Mouse (Mus musculus): Measurements from ENCODE around the gene Stam. TPM values are rescaled to one million over a fixed set of nuclear protein-coding genes. Genes with fewer than 3 reads are reported as not detected.
A peak's percentile ranks its signal among the peaks of the same experiment; 100 is the strongest.
"Not testable (repeated sequence)": the region's sequence is repeated elsewhere in the genome, so short reads cannot be mapped to it uniquely, and the experiment has no call there.

Gene Stam
- polyA plus RNA-seq, 1 experiment from 2014 or later = 74.1 TPM

GRCm38 (mm10) chr2:14165618-14166344 lies 91.9 kb downstream of the Stam start:
- peak; percentile 85 for ATAC-seq (ENCODE audit: low read depth)
- H3K4me3 ChIP-seq (ENCODE audit: low read length) = no peak overlapping the region
- WGBS = 47% methylated on average over 3 of the region's 3 CpGs
- H3K4me2 ChIP-seq (ENCODE audit: low read depth, low read length) = no peak overlapping the region
- H3K4me1 ChIP-seq (replicated peaks; ENCODE audit: control insufficient read depth, insufficient read depth, low read length) = no peaks in the 10 kb centered on the region
- no peaks in the 10 kb centered on the region for H3K27me3 ChIP-seq (ENCODE audit: control insufficient read depth, insufficient read depth, low read depth, low read length)
- no peak overlapping the region for H3K9ac ChIP-seq (ENCODE audit: low read length)
- no peaks in the 10 kb centered on the region for H3K36me3 ChIP-seq (ENCODE audit: control insufficient read depth, insufficient read depth, low read length)
- H3K9me3 ChIP-seq (ENCODE audit: control insufficient read depth, low read length) = no peaks in the 10 kb centered on the region
- peak overlapping the region; percentile 61 for H3K27ac ChIP-seq (ENCODE audit: low read length)

- H3K27ac ChIP-seq (ENCODE audit: low read length) = no peak overlapping the region
- no peaks in the 10 kb centered on the region for H3K36me3 ChIP-seq (ENCODE audit: control insufficient read depth, insufficient read depth, low read length)
- H3K4me1 ChIP-seq (replicated peaks; ENCODE audit: control insufficient read depth, insufficient read depth, low read length) = no peaks in the 10 kb centered on the region
- no peak overlapping the region for H3K4me2 ChIP-seq (ENCODE audit: low read depth, low read length)
- no peak overlapping the region for H3K9ac ChIP-seq (ENCODE audit: low read length)
- no peak overlapping the region for H3K4me3 ChIP-seq (ENCODE audit: low read length)
- no peaks in the 10 kb centered on the region for H3K27me3 ChIP-seq (ENCODE audit: control insufficient read depth, insufficient read depth, low read depth, low read length)
- ATAC-seq (ENCODE audit: low read depth) = no peak
- no peaks in the 10 kb centered on the region for H3K9me3 ChIP-seq (ENCODE audit: control insufficient read depth, low read length)
Observed at GRCm38 (mm10) chr2:14167721-14168120, 93.8 kb downstream of the Stam start.

GRCm38 (mm10) chr2:14174334-14174733 lies 100.4 kb downstream of the Stam start, which contains the start of gene Tmem236:
Tmem236 (plus strand) TSS chr2:14174523.
- Histone ChIP-seq H3K4me3 (ENCODE audit: low read length) (no peak within 1 kb of the TSS), H3K9me3 (ENCODE audit: control insufficient read depth, low read length) (no peaks in the 10 kb centered on the region), H3K9ac (ENCODE audit: low read length) (no peak within 1 kb of the TSS), H3K4me1 (replicated peaks; ENCODE audit: control insufficient read depth, insufficient read depth, low read length) (no peaks in the 10 kb centered on the region), H3K27ac (ENCODE audit: low read length) (no peak within 1 kb of the TSS), H3K36me3 (ENCODE audit: control insufficient read depth, insufficient read depth, low read length) (no peaks in the 10 kb centered on the region), H3K4me2 (ENCODE audit: low read depth, low read length) (no peak within 1 kb of the TSS), H3K27me3 (ENCODE audit: control insufficient read depth, insufficient read depth, low read depth, low read length) (no peaks in the 10 kb centered on the region)
- no peak for ATAC-seq (ENCODE audit: low read depth)
- 79% methylated on average over 3 of the region's 3 CpGs for WGBS

- no peak for ATAC-seq (ENCODE audit: low read depth)
- Histone ChIP-seq H3K9ac (ENCODE audit: low read length) (no peak overlapping the region), H3K9me3 (ENCODE audit: control insufficient read depth, low read length) (no peaks in the 10 kb centered on the region), H3K4me1 (replicated peaks; ENCODE audit: control insufficient read depth, insufficient read depth, low read length) (no peaks in the 10 kb centered on the region), H3K4me3 (ENCODE audit: low read length) (no peak overlapping the region), H3K27me3 (ENCODE audit: control insufficient read depth, insufficient read depth, low read depth, low read length) (no peaks in the 10 kb centered on the region), H3K27ac (ENCODE audit: low read length) (no peak overlapping the region), H3K4me2 (ENCODE audit: low read depth, low read length) (no peak overlapping the region), H3K36me3 (ENCODE audit: control insufficient read depth, insufficient read depth, low read length) (no peaks in the 10 kb centered on the region)
- 78% methylated on average over 2 of the region's 2 CpGs for WGBS
Observed at GRCm38 (mm10) chr2:14176460-14177193, 102.7 kb downstream of the Stam start.

- ATAC-seq (ENCODE audit: low read depth) = no peak
- Histone ChIP-seq H3K4me3 (ENCODE audit: low read length) (no peak overlapping the region), H3K4me1 (replicated peaks; ENCODE audit: control insufficient read depth, insufficient read depth, low read length) (no peaks in the 10 kb centered on the region), H3K27ac (ENCODE audit: low read length) (no peak overlapping the region), H3K36me3 (ENCODE audit: control insufficient read depth, insufficient read depth, low read length) (no peaks in the 10 kb centered on the region), H3K9me3 (ENCODE audit: control insufficient read depth, low read length) (no peaks in the 10 kb centered on the region), H3K4me2 (ENCODE audit: low read depth, low read length) (no peak overlapping the region), H3K9ac (ENCODE audit: low read length) (no peak overlapping the region), H3K27me3 (ENCODE audit: control insufficient read depth, insufficient read depth, low read depth, low read length) (no peaks in the 10 kb centered on the region)
Observed at GRCm38 (mm10) chr2:14184375-14184774, 110.5 kb downstream of the Stam start.

- H3K4me3 ChIP-seq (ENCODE audit: low read length) = no peak overlapping the region
- H3K36me3 ChIP-seq (ENCODE audit: control insufficient read depth, insufficient read depth, low read length) = no peaks in the 10 kb centered on the region
- 60% methylated on average over 4 of the region's 4 CpGs for WGBS
- no peak overlapping the region for H3K9ac ChIP-seq (ENCODE audit: low read length)
- ATAC-seq (ENCODE audit: low read depth) = no peak
- no peaks in the 10 kb centered on the region for H3K9me3 ChIP-seq (ENCODE audit: control insufficient read depth, low read length)
- H3K27ac ChIP-seq (ENCODE audit: low read length) = no peak overlapping the region
- no peaks in the 10 kb centered on the region; the same call in 1 of the 2 replicates for H3K4me1 ChIP-seq (replicated peaks; ENCODE audit: control insufficient read depth, insufficient read depth, low read length)
- no peak overlapping the region for H3K4me2 ChIP-seq (ENCODE audit: low read depth, low read length)
- no peaks in the 10 kb centered on the region for H3K27me3 ChIP-seq (ENCODE audit: control insufficient read depth, insufficient read depth, low read depth, low read length)
Observed at GRCm38 (mm10) chr2:14190684-14191083, 116.8 kb downstream of the Stam start.

DNA sequence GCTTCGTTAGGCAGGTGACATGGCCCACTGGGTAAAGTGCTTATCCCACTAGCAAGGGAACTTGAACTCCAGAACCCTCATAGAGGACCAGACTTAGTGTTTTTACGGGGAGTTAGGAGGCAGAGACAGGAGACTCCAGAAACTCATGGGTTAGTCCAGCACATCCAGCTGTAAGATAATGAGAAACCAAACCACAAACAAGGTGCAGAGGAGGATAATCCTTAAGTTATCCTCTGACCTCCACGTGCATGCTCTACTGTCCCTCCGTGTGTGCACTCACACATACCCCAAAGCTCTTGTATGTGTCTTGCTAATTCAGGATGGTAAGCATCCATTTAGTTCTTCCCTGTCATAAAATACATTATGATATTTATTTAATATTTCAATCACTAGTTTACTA lies 117.7 kb downstream of the Stam start:
- Histone ChIP-seq H3K4me2 (ENCODE audit: low read depth, low read length) (no peak overlapping the region), H3K36me3 (ENCODE audit: control insufficient read depth, insufficient read depth, low read length) (no peaks in the 10 kb centered on the region), H3K27ac (ENCODE audit: low read length) (no peak overlapping the region), H3K4me3 (ENCODE audit: low read length) (no peak overlapping the region), H3K9ac (ENCODE audit: low read length) (no peak overlapping the region), H3K4me1 (replicated peaks; ENCODE audit: control insufficient read depth, insufficient read depth, low read length) (no peaks in the 10 kb centered on the region; the same call in 1 of the 2 replicates), H3K9me3 (ENCODE audit: control insufficient read depth, low read length) (no peaks in the 10 kb centered on the region), H3K27me3 (ENCODE audit: control insufficient read depth, insufficient read depth, low read depth, low read length) (no peaks in the 10 kb centered on the region)
- WGBS = 79% methylated on average over 4 of the region's 4 CpGs
- ATAC-seq (ENCODE audit: low read depth) = no peak

DNA sequence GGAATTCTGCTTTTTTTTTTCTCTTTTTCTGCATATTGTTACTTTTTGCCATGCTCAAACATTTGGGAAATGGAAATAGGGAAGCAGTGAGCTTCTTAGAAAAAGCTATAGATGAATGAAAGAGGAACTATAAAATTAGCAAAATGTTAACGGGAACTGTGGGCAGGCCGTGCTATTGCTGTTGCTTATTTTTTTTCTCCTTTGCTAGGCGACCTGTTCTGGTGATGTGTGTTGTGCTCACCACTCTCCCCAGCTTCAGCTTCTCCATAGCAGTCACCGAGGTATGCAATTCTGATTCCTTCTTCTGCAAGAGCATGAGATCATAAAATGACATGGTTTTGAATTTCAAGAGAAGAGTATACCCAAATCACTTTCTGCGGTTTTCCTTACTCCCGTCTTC lies 118.1 kb downstream of the Stam start:
- no peak overlapping the region for H3K9ac ChIP-seq (ENCODE audit: low read length)
- WGBS = 79% methylated on average over 6 of the region's 6 CpGs
- no peak overlapping the region for H3K4me2 ChIP-seq (ENCODE audit: low read depth, low read length)
- H3K36me3 ChIP-seq (ENCODE audit: control insufficient read depth, insufficient read depth, low read length) = no peaks in the 10 kb centered on the region
- no peaks in the 10 kb centered on the region for H3K27me3 ChIP-seq (ENCODE audit: control insufficient read depth, insufficient read depth, low read depth, low read length)
- no peak overlapping the region for H3K27ac ChIP-seq (ENCODE audit: low read length)
- no peaks in the 10 kb centered on the region for H3K9me3 ChIP-seq (ENCODE audit: control insufficient read depth, low read length)
- H3K4me3 ChIP-seq (ENCODE audit: low read length) = no peak overlapping the region
- ATAC-seq (ENCODE audit: low read depth) = no peak
- no peaks in the 10 kb centered on the region; the same call in 1 of the 2 replicates for H3K4me1 ChIP-seq (replicated peaks; ENCODE audit: control insufficient read depth, insufficient read depth, low read length)

GRCm38 (mm10) chr2:14198325-14198903 lies 124.5 kb downstream of the Stam start:
- H3K9me3 ChIP-seq (ENCODE audit: control insufficient read depth, low read length); H3K4me1 ChIP-seq (replicated peaks; ENCODE audit: control insufficient read depth, insufficient read depth, low read length); H3K4me3 ChIP-seq (ENCODE audit: low read length); H3K27ac ChIP-seq (ENCODE audit: low read length); ATAC-seq (ENCODE audit: low read depth); H3K27me3 ChIP-seq (ENCODE audit: control insufficient read depth, insufficient read depth, low read depth, low read length); H3K36me3 ChIP-seq (ENCODE audit: control insufficient read depth, insufficient read depth, low read length); H3K9ac ChIP-seq (ENCODE audit: low read length); H3K4me2 ChIP-seq (ENCODE audit: low read depth, low read length): not testable (repeated sequence)
- no CpG with 5 or more reads among the region's 2 CpGs for WGBS
